Mouse (Mus musculus): ENCODE measurements around the gene Spc24. TPM values are rescaled to one million over a fixed set of nuclear protein-coding genes. Genes with fewer than 3 reads are reported as not detected.

Spc24 gene
- polyA plus RNA-seq, 1 experiment from 2014 or later = 119 TPM

GRCm38 (mm10) chr9:21740427-21740826 is 19.7 kb downstream of the Spc24 start:
- no peak overlapping the region for H3K4me2 ChIP-seq
- no peak for ATAC-seq (ENCODE audit: insufficient read depth, low FRiP score, low read depth)
- no peak overlapping the region for H3K9ac ChIP-seq
- no peaks in the 10 kb centered on the region for H3K4me1 ChIP-seq
- H3K27ac ChIP-seq = no peak overlapping the region
- 92% methylated on average over 14 of the region's 14 CpGs for WGBS
- peaks cover 75% of the 10 kb centered on the region for H3K36me3 ChIP-seq
- H3K27me3 ChIP-seq (replicated peaks) = no peaks in the 10 kb centered on the region
- H3K4me3 ChIP-seq (replicated peaks) = no peak overlapping the region
- no peaks in the 10 kb centered on the region for H3K9me3 ChIP-seq

- no peaks in the 10 kb centered on the region for H3K27me3 ChIP-seq (replicated peaks)
- no peak for ATAC-seq (ENCODE audit: insufficient read depth, low FRiP score, low read depth)
- peaks cover 75% of the 10 kb centered on the region for H3K36me3 ChIP-seq
- H3K4me1 ChIP-seq = no peaks in the 10 kb centered on the region
- H3K9ac ChIP-seq = no peak overlapping the region
- H3K9me3 ChIP-seq = no peaks in the 10 kb centered on the region
- H3K27ac ChIP-seq = no peak overlapping the region
- 81% methylated on average over 7 of the region's 7 CpGs for WGBS
- H3K4me3 ChIP-seq (replicated peaks) = no peak overlapping the region
- H3K4me2 ChIP-seq = no peak overlapping the region
Observed at GRCm38 (mm10) chr9:21738776-21739175, 21.3 kb downstream of the Spc24 start.

GRCm38 (mm10) chr9:21737188-21737587 is 22.9 kb downstream of the Spc24 start:
- Histone ChIP-seq H3K9ac (no peak overlapping the region), H3K4me2 (no peak overlapping the region), H3K9me3 (no peaks in the 10 kb centered on the region), H3K4me1 (no peaks in the 10 kb centered on the region), H3K36me3 (peaks cover 81% of the 10 kb centered on the region), H3K4me3 (replicated peaks) (no peak overlapping the region), H3K27me3 (replicated peaks) (no peaks in the 10 kb centered on the region), H3K27ac (no peak overlapping the region)
- 93% methylated on average over 10 of the region's 10 CpGs for WGBS
- no peak for ATAC-seq (ENCODE audit: insufficient read depth, low FRiP score, low read depth)

- Histone ChIP-seq H3K4me2 (no peak overlapping the region), H3K4me3 (replicated peaks) (no peak overlapping the region), H3K9ac (no peak overlapping the region), H3K9me3 (no peaks in the 10 kb centered on the region), H3K27me3 (replicated peaks) (no peaks in the 10 kb centered on the region), H3K27ac (no peak overlapping the region), H3K4me1 (no peaks in the 10 kb centered on the region), H3K36me3 (peaks cover 81% of the 10 kb centered on the region)
- ATAC-seq (ENCODE audit: insufficient read depth, low FRiP score, low read depth) = no peak
- 42% methylated on average over 3 of the region's 3 CpGs for WGBS
Observed at GRCm38 (mm10) chr9:21736580-21736979, 23.5 kb downstream of the Spc24 start.

GRCm38 (mm10) chr9:21735126-21735525 is 25.0 kb downstream of the Spc24 start:
- Histone ChIP-seq H3K4me2 (no peak overlapping the region), H3K4me3 (replicated peaks) (no peak overlapping the region), H3K27me3 (replicated peaks) (no peaks in the 10 kb centered on the region), H3K36me3 (peaks cover 80% of the 10 kb centered on the region), H3K4me1 (no peaks in the 10 kb centered on the region), H3K27ac (no peak overlapping the region), H3K9ac (no peak overlapping the region), H3K9me3 (no peaks in the 10 kb centered on the region)
- 93% methylated on average over 14 of the region's 14 CpGs for WGBS
- no peak for ATAC-seq (ENCODE audit: insufficient read depth, low FRiP score, low read depth)

GRCm38 (mm10) chr9:21733989-21734388 is 26.1 kb downstream of the Spc24 start:
- no peak overlapping the region for H3K4me2 ChIP-seq
- 89% methylated on average over 7 of the region's 7 CpGs for WGBS
- H3K36me3 ChIP-seq = peaks cover 74% of the 10 kb centered on the region
- no peaks in the 10 kb centered on the region for H3K9me3 ChIP-seq
- no peak overlapping the region for H3K4me3 ChIP-seq (replicated peaks)
- peaks cover 4% of the 10 kb centered on the region for H3K4me1 ChIP-seq
- H3K27me3 ChIP-seq (replicated peaks) = no peaks in the 10 kb centered on the region
- H3K9ac ChIP-seq = no peak overlapping the region
- peak; percentile 28; the same call in 1 of the 2 replicates for ATAC-seq (ENCODE audit: insufficient read depth, low FRiP score, low read depth)
- H3K27ac ChIP-seq = no peak overlapping the region

GRCm38 (mm10) chr9:21733446-21733845 is 26.7 kb downstream of the Spc24 start:
- ATAC-seq (ENCODE audit: insufficient read depth, low FRiP score, low read depth) = no peak
- no peak overlapping the region for H3K27ac ChIP-seq
- peaks cover 71% of the 10 kb centered on the region for H3K36me3 ChIP-seq
- WGBS = 94% methylated on average over 17 of the region's 17 CpGs
- no peaks in the 10 kb centered on the region for H3K9me3 ChIP-seq
- peaks cover 8% of the 10 kb centered on the region for H3K4me1 ChIP-seq
- no peaks in the 10 kb centered on the region for H3K27me3 ChIP-seq (replicated peaks)
- no peak overlapping the region for H3K4me2 ChIP-seq
- H3K4me3 ChIP-seq (replicated peaks) = no peak overlapping the region
- no peak overlapping the region for H3K9ac ChIP-seq

- H3K9ac ChIP-seq = no peak overlapping the region
- no peak overlapping the region for H3K4me3 ChIP-seq (replicated peaks)
- H3K9me3 ChIP-seq = no peaks in the 10 kb centered on the region
- peaks cover 8% of the 10 kb centered on the region for H3K4me1 ChIP-seq
- H3K27ac ChIP-seq = no peak overlapping the region
- H3K4me2 ChIP-seq = no peak overlapping the region
- ATAC-seq (ENCODE audit: insufficient read depth, low FRiP score, low read depth) = no peak
- no peaks in the 10 kb centered on the region for H3K27me3 ChIP-seq (replicated peaks)
- peaks cover 60% of the 10 kb centered on the region for H3K36me3 ChIP-seq
- WGBS = 93% methylated on average over 9 of the region's 9 CpGs
Observed at GRCm38 (mm10) chr9:21732288-21732687, 27.8 kb downstream of the Spc24 start.

- no peak for ATAC-seq (ENCODE audit: insufficient read depth, low FRiP score, low read depth)
- Histone ChIP-seq H3K36me3 (peaks cover 41% of the 10 kb centered on the region), H3K9ac (no peak overlapping the region), H3K27ac (peak overlapping the region; percentile 67; the same call in 1 of the 2 replicates), H3K4me3 (replicated peaks) (no peak overlapping the region), H3K27me3 (replicated peaks) (no peaks in the 10 kb centered on the region), H3K4me2 (no peak overlapping the region), H3K9me3 (no peaks in the 10 kb centered on the region), H3K4me1 (peaks cover 25% of the 10 kb centered on the region)
- WGBS = 73% methylated on average over 7 of the region's 7 CpGs
Observed at GRCm38 (mm10) chr9:21729264-21729663, 30.8 kb downstream of the Spc24 start.

- H3K4me3 ChIP-seq (replicated peaks) = no peak overlapping the region
- peak overlapping the region; percentile 67; the same call in 1 of the 2 replicates for H3K27ac ChIP-seq
- no peak for ATAC-seq (ENCODE audit: insufficient read depth, low FRiP score, low read depth)
- 81% methylated on average over 10 of the region's 10 CpGs for WGBS
- no peaks in the 10 kb centered on the region for H3K27me3 ChIP-seq (replicated peaks)
- no peak overlapping the region for H3K4me2 ChIP-seq
- no peak overlapping the region for H3K9ac ChIP-seq
- H3K9me3 ChIP-seq = no peaks in the 10 kb centered on the region
- peaks cover 25% of the 10 kb centered on the region for H3K4me1 ChIP-seq
- H3K36me3 ChIP-seq = peaks cover 32% of the 10 kb centered on the region
Observed at GRCm38 (mm10) chr9:21728261-21728832, 31.8 kb downstream of the Spc24 start.

GRCm38 (mm10) chr9:21726218-21726975 is 33.7 kb downstream of the Spc24 start:
- Histone ChIP-seq H3K36me3 (peaks cover 14% of the 10 kb centered on the region), H3K27me3 (replicated peaks) (no peaks in the 10 kb centered on the region), H3K4me1 (peaks cover 25% of the 10 kb centered on the region), H3K27ac (peak overlapping the region; percentile 55), H3K9me3 (no peaks in the 10 kb centered on the region), H3K4me2 (peak overlapping the region; percentile 67), H3K9ac (peak overlapping the region; percentile 24; the same call in 1 of the 2 replicates), H3K4me3 (replicated peaks) (peak overlapping the region; percentile 76)
- ATAC-seq (ENCODE audit: insufficient read depth, low FRiP score, low read depth) = no peak
- WGBS = 54% methylated on average over 14 of the region's 14 CpGs

All from stomach, embryonic 15.5 days (tissue).